Mouse (Mus musculus) embryonic facial prominence, embryonic 13.5 days (tissue): ENCODE measurements at regions not wholly inside any gene's neighbourhood (a gene's known extent, or its start where the extent isn't known, plus 50 kb on each side); places are given as distances from the start of the nearest gene placed in this dataset.

ENCODE experiments used
- ATAC-seq: fragments of 200-750 bp; cut with Nextera tagmentation; 2 replicates; pipeline ENCODE4 v1.8.0; 2017; ENCODE audit warnings: low read depth; ENCODE audit not compliant: insufficient number of reproducible peaks, insufficient read depth, low FRiP score, low TSS enrichment
- H3K27ac ChIP-seq: fragments of 300-500 bp; sonication (generic); 2 replicates; pipeline ENCODE4 v1.5.1; 2015; ENCODE audit warnings: moderate library complexity, mild to moderate bottlenecking, inconsistent platforms
- H3K27me3 ChIP-seq: fragments of 300-500 bp; sonication (generic); 2 replicates; pipeline ENCODE4 v1.6.1; 2015; ENCODE audit warnings: mild to moderate bottlenecking, inconsistent platforms
- H3K36me3 ChIP-seq: fragments of 300-500 bp; sonication (generic); 2 replicates; pipeline ENCODE4 v1.6.1; 2015; ENCODE audit warnings: mild to moderate bottlenecking, inconsistent platforms
- H3K4me1 ChIP-seq: fragments of 300-500 bp; sonication (generic); 2 replicates; pipeline ENCODE4 v1.6.1; 2015; ENCODE audit warnings: inconsistent platforms
- H3K4me2 ChIP-seq: fragments of 300-500 bp; sonication (generic); 2 replicates; pipeline ENCODE4 v1.6.1; 2015; ENCODE audit warnings: moderate library complexity, mild to moderate bottlenecking, inconsistent platforms
- H3K4me3 ChIP-seq: fragments of 300-500 bp; sonication (generic); 2 replicates; pipeline ENCODE4 v1.5.1; 2015; ENCODE audit warnings: mild to moderate bottlenecking, inconsistent platforms
- H3K9ac ChIP-seq: fragments of 300-500 bp; sonication (generic); 2 replicates; pipeline ENCODE4 v1.6.1; 2015; ENCODE audit warnings: mild to moderate bottlenecking, inconsistent platforms
- H3K9me3 ChIP-seq: fragments of 300-500 bp; sonication (generic); 2 replicates; pipeline ENCODE4 v1.6.1; 2016; ENCODE audit warnings: inconsistent platforms
- WGBS: fragments of 180-500 bp; shearing (Covaris S2); methylation state at CpG from one replicate; pipeline ENCODE4 v1.1.7; 2015; ENCODE audit warnings: mixed read lengths; 5-methylcytosine and 5-hydroxymethylcytosine counted together

DNA sequence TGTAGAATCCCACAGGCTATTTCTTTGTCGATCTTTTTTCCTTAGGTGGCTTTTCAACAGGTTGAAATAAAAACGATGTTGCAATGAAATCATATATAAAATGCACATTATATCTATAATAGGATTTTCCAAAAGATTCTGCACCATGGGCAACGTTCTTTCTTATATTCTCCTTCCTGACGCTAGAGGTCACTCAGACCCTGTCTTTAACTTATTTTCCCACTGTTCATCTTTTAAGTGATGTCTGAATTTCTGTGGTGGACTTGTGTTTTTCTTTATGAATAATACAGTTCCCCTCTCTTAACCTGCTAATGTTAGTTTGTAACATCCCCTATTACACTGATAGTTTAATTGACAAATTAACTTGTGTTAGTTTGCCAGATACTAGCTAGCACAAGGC lies 86.5 kb upstream of the Got2 start:
- Histone ChIP-seq H3K36me3 (no peaks in the 10 kb centered on the region), H3K4me3 (no peak overlapping the region), H3K27me3 (0 out of 2 replicates have a peak, but pooled peaks cover 2% of the 10 kb centered on the region), H3K4me1 (peaks cover 11% of the 10 kb centered on the region), H3K27ac (no peak overlapping the region), H3K9me3 (no peaks in the 10 kb centered on the region), H3K4me2 (no peak overlapping the region), H3K9ac (no peak overlapping the region)
- WGBS: 11% methylated on average over 4 of the region's 4 CpGs
- no peak for ATAC-seq

DNA sequence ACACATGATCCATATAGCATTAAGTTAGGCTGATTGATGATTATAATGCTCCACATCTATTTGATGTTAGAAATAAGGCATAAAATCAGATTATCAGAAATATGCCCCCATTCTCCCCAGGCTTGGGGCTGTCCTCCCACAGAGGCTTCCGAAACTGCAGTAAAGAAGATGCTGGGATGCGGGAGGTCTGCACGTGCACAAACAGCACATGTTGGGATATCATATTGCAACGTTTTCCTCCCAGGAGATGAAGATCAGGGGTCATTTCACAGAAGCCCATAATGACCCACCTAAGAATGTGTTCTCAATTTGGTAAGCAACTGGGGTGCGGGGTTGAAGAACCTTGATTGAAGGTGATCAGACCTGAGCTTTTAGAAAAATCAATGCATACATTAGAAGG lies 85.9 kb upstream of the Got2 start:
- 14% methylated on average over 5 of the region's 5 CpGs for WGBS
- no peak overlapping the region for H3K27ac ChIP-seq
- no peak for ATAC-seq

DNA sequence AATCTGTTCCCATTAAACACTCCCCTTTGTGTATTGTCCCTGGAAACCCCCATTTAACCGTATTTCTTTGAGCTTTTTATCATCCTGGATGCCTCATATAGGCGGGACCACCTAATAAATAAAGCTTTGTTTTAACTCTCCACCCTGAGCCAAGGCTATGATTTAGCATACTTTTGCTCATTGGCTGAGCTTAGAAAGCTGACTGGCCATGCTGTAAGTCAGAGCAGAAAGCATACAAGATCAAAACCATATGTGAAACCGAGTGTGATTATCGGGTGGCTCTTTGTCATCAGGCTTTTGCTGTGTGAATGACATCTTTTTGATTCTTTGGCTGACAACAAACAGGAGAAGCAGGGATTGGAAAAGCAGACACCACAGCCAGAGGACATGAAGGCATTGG lies 85.2 kb upstream of the Got2 start:
- ATAC-seq: peak; percentile 48; the same call in 1 of the 2 replicates
- H3K4me3 ChIP-seq: peak overlapping the region; percentile 11
- no peaks in the 10 kb centered on the region for H3K27me3 ChIP-seq
- no peaks in the 10 kb centered on the region for H3K36me3 ChIP-seq
- H3K9me3 ChIP-seq: no peaks in the 10 kb centered on the region
- peaks cover 11% of the 10 kb centered on the region for H3K4me1 ChIP-seq
- H3K27ac ChIP-seq: no peak overlapping the region
- H3K4me2 ChIP-seq: peak overlapping the region; percentile 48
- 14% methylated on average over 4 of the region's 4 CpGs for WGBS
- H3K9ac ChIP-seq: no peak overlapping the region

More for the DNA sequence above, 85.9 kb upstream of the Got2 start:
- no peak overlapping the region for H3K9ac ChIP-seq
- H3K4me3 ChIP-seq: no peak overlapping the region
- H3K9me3 ChIP-seq: no peaks in the 10 kb centered on the region
- H3K4me2 ChIP-seq: peak overlapping the region; percentile 48; the same call in 1 of the 2 replicates
- no peaks in the 10 kb centered on the region for H3K36me3 ChIP-seq
- 0 out of 2 replicates have a peak, but pooled peaks cover 2% of the 10 kb centered on the region for H3K27me3 ChIP-seq
- peaks cover 11% of the 10 kb centered on the region for H3K4me1 ChIP-seq

DNA sequence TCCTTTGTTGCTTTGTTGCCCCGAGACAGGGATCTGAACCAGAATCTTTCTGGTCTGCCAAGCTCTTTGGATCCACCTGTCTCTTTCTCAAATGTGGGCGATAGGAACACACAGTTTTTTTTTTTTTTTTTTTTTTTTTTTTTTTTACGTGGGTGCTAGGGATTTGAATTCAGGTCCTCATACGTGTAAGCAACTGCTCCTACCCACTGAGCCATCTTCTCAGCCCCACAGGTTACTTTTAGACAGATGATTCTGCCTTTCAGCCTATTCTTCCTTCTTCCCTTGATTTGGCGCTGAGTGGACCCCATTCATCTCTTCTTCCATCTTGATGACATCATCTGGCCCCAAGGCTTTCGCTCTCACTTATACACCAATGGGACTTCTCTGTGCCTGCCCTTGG lies 80.5 kb upstream of the Got2 start:
- Histone ChIP-seq H3K27ac (no peak overlapping the region), H3K27me3 (no peaks in the 10 kb centered on the region), H3K9me3 (no peaks in the 10 kb centered on the region), H3K4me1 (peaks cover 5% of the 10 kb centered on the region), H3K36me3 (no peaks in the 10 kb centered on the region), H3K9ac (no peak overlapping the region), H3K4me2 (no peak overlapping the region), H3K4me3 (no peak overlapping the region)
- no peak for ATAC-seq
- 91% methylated on average over 6 of the region's 6 CpGs for WGBS

DNA sequence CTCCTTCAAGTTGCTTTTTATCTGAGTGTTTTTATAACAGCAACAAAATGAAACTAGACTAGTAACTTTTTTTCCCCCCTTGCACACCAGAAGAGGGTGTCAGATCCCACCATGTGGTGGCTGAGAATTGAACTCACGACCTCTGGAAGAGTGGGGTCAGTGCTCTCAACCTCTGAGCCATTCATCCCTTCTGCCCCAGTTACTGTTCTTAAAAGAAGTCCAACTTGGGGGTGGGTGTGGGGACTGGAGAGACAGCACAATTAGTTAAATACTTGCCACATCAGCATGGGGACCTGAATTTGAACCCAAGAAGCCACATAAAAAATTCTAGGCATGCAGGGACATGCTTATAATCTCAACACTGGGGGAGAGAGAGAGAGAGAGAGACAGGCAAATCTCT lies 78.1 kb upstream of the Got2 start:
- H3K27me3 ChIP-seq: no peaks in the 10 kb centered on the region
- no peak overlapping the region for H3K4me3 ChIP-seq
- no peak for ATAC-seq
- H3K27ac ChIP-seq: no peak overlapping the region
- H3K9ac ChIP-seq: no peak overlapping the region
- no peak overlapping the region for H3K4me2 ChIP-seq
- H3K4me1 ChIP-seq: no peaks in the 10 kb centered on the region
- no peaks in the 10 kb centered on the region for H3K9me3 ChIP-seq
- 44% methylated on average over 1 of the region's 1 CpGs for WGBS
- H3K36me3 ChIP-seq: no peaks in the 10 kb centered on the region

DNA sequence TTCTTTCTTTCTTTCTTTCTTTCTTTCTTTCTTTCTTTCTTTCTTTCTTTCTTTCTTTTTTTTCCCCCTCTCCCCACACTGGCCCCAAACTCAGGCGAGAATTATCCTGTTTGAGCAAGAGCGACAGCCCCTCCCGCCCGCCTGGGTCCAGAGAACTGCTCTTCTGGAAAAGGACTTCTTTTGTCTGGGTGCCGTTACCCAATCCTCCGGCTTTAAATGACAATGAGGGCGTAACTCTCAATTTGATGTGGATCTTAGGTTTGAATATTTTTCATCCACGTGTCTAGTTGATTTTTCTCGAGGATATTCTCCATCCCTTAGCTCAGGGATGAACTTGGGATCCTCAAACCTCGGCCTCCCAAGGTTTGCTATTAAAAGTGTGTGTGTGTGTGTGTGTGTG lies 63.9 kb upstream of the Got2 start:
- H3K4me1 ChIP-seq: no peaks in the 10 kb centered on the region
- no peaks in the 10 kb centered on the region for H3K36me3 ChIP-seq
- no peak overlapping the region for H3K27ac ChIP-seq
- 10% methylated on average over 10 of the region's 10 CpGs for WGBS
- H3K4me2 ChIP-seq: peak overlapping the region; percentile 57
- H3K9ac ChIP-seq: 0 out of 2 replicates have a peak overlapping the region, but pooled peaks have one; percentile 40
- no peak for ATAC-seq
- no peaks in the 10 kb centered on the region for H3K9me3 ChIP-seq
- H3K27me3 ChIP-seq: peaks cover 4% of the 10 kb centered on the region; the same call in 1 of the 2 replicates
- H3K4me3 ChIP-seq: peak overlapping the region; percentile 41

DNA sequence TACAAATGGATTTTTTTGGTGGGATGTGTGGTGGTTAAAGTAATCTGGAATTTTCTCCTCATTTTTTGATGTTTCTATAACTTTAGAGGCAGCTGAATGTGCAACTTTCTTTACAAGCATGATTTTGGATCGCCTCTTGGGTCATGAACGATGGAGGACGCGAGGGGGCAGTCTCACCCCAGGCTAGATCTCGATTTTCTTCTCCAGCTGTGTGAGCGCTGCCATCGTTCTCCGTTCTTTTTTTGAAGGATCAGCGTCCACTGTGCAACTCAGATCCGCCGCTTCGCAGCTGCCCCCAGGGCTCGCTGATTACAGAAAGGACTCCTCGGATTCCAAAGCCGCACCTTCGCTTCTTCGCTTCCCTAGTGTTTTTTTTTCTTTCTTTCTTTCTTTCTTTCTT lies 63.4 kb upstream of the Got2 start:
- no peaks in the 10 kb centered on the region for H3K4me1 ChIP-seq
- H3K27ac ChIP-seq: no peak overlapping the region
- H3K4me3 ChIP-seq: peak overlapping the region; percentile 41
- peaks cover 4% of the 10 kb centered on the region; the same call in 1 of the 2 replicates for H3K27me3 ChIP-seq
- no peak for ATAC-seq
- peak overlapping the region; percentile 61; the same call in 1 of the 2 replicates for H3K9ac ChIP-seq
- WGBS: under 1% methylated on average over 17 of the region's 17 CpGs
- no peaks in the 10 kb centered on the region for H3K36me3 ChIP-seq
- H3K9me3 ChIP-seq: no peaks in the 10 kb centered on the region
- H3K4me2 ChIP-seq: peak overlapping the region; percentile 57
